Mouse (Mus musculus) stomach, postnatal 0 days (tissue): Measurements from ENCODE around the gene Rimbp2.

ENCODE experiments used
- CTCF ChIP-seq: IDR thresholded peaks from 2 replicates; pipeline ENCODE4 v1.5.1; 2016; ENCODE audit warnings: antibody characterized with exemption, low read depth, mild to moderate bottlenecking, moderate library complexity
- EP300 ChIP-seq: optimal IDR thresholded peaks from 2 replicates; pipeline ENCODE3; 2016; ENCODE audit warnings: antibody characterized with exemption

DNA sequence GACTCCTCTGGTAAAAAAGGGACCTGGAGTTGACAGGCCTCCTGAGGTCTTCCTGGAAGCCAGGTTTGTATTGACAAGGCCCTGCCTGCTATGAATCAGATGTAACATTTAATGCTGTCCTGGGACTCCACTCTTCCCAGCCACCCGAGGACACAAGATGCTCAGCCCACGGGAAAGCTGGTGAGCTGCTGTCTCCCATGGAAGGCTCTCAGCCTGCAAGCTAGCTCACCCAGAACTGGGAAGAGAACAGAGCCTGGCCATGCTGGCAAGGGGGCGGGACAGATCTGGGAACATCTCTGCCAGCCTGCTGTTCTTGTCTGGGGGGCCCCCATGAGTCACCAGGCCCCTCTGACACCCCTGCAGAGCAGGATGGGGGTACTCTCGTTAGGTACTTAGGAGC lies 111.7 kb downstream of the Rimbp2 start:
- TF ChIP-seq CTCF, result no peak
- TF ChIP-seq EP300, result no peak
